Mouse (Mus musculus): ENCODE results near the gene Esr2.

The Esr2 gene

DNA sequence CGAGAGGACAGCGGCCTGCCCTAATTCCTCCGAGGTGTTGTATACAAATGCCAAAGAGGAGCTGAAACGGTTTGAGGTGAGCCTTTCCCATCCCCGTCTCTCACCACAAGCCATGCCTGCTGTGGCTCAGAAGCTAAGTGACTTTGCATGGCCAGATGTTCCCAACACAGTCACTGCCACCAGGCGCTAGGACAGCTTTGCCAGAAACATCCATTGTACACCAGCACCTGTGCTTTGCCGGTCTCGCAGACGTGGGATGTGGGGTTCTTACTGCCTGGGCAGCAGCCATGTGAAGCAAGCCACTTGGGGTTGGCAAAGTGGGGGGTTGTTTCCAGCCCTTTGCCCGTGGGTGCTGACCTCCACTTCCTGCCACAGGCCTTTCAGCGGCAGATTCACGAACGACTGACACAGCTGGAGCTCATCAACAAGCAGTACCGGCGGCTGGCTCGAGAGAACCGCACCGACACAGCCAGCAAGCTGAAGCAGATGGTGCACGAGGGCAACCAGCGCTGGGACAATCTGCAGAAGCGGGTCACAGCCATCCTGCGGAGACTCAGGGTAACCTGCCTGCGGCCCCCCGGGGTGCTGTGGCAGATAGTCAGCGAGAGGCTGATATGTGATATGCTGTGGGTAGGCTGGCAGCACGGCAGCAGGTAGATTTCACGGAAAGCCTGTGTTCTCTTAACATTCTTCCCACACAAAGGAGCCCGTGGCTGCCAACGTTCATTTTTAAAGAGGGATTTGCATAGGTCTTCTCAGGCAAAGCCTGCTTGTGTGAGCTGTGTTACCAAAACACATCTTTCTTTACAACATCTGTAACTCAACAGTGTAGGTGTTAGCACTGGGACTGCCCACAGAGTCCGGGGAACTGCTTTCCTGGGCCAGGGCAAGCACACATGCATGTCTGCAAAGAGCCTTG is 81.7 kb downstream of the Esr2 start:
- in situ Hi-C loops (cut with MboI; ENCODE audit: low pct_unique_long_range_greater_than_20kb in 1 of 2, low sequenced_read_pairs in 2 of 2, unreplicated experiment in 1 of 2) = no loop called here

DNA sequence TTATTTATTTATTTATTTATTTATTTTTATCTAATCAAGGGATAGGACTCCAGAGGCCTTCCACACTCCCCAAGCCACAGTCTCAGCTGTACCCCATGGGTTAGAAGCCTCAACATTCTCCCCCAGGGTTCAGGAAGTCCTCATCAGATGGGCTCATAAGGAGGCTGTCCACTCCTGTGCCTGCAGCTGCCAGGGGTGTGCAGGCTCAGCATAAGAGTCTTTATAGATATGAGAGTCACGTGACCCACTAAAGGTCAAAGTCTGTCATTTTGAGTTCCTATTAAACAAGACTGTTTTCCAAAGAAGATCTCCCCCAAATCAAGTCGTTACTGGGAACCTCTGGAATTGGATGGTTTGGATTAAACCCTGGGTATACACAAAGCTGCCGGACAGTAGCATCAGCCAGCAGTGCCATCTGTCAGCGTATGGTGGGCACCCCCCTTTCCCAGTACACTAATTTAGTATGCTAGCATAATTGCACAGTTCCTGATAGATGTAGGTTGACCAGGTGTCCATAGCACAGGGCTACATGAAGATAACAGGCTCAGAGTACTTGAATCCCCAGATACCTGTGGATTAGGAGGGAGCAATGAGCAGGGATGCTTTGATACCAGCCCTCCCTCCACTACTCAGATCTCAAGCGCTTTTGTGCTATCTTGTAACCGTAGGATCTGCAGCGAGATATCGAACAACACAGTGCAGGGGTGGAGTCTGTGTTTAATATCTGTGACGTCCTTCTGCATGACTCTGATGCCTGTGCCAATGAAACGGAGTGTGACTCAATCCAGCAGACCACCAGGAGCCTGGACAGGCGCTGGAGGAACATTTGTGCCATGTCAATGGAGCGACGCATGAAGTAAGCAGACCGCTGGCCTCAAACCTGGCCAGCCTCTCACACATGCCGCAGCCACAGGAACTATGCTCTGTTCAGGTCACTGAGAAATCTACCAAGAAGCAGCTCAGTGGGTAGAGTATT is 83.2 kb downstream of the Esr2 start:
- in situ Hi-C loops (cut with MboI; ENCODE audit: low pct_unique_long_range_greater_than_20kb in 1 of 2, low sequenced_read_pairs in 2 of 2, unreplicated experiment in 1 of 2) = no loop called here

DNA sequence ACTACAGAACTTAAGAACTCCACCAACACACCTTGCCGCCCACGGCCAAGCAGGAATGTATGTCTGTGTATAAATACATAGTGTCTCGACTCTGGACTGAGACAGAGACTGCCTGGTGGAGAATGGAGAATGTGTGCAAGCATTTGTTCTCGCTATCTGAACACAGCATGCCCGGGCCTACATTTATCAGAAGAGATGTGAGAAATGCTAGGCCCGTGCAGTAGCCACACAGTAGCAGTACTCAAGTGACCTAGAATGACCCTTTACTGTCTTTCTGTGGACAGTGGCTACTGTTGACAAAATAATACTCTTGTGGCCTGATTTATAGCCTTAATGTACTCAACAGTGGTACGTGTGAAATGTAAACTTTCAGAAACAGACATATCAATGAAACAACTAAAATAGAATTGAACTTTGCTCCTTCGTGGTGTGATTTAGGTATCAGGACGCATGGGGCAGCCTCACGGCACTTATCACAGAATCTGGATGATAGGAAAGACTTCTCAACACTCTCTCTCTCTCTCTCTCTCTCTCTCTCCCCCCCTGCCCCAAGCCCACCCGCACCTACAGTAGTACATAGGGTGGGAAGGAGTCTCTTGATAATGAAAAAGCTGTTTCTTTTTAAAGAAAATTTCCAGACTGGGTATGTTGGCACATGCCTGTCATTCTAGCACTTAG is 84.1 kb downstream of the Esr2 start:
- in situ Hi-C loops (cut with MboI; ENCODE audit: low pct_unique_long_range_greater_than_20kb in 1 of 2, low sequenced_read_pairs in 2 of 2, unreplicated experiment in 1 of 2) = no loop called here

DNA sequence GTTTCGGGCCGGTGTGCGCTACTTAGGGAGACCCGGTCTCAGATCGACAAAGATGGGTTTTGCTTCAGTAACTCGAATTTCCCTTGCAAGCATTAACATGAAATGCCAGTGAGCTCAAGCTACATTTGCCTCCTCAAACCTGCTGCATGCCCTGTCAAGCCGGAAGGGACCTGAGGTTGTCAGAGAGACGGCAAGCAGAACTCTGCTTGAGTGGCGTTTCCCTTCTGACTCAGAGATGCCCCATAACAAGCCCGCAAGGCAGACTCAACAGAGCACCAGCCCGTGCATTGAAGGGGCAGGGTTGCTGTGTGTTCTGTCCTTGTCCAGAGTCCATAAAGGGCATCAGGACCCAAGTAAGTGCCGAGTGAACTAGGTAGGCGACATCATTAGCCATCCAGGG is 90.0 kb downstream of the Esr2 start:
- in situ Hi-C loops (cut with MboI; ENCODE audit: low pct_unique_long_range_greater_than_20kb in 1 of 2, low sequenced_read_pairs in 2 of 2, unreplicated experiment in 1 of 2) = no loop called here

DNA sequence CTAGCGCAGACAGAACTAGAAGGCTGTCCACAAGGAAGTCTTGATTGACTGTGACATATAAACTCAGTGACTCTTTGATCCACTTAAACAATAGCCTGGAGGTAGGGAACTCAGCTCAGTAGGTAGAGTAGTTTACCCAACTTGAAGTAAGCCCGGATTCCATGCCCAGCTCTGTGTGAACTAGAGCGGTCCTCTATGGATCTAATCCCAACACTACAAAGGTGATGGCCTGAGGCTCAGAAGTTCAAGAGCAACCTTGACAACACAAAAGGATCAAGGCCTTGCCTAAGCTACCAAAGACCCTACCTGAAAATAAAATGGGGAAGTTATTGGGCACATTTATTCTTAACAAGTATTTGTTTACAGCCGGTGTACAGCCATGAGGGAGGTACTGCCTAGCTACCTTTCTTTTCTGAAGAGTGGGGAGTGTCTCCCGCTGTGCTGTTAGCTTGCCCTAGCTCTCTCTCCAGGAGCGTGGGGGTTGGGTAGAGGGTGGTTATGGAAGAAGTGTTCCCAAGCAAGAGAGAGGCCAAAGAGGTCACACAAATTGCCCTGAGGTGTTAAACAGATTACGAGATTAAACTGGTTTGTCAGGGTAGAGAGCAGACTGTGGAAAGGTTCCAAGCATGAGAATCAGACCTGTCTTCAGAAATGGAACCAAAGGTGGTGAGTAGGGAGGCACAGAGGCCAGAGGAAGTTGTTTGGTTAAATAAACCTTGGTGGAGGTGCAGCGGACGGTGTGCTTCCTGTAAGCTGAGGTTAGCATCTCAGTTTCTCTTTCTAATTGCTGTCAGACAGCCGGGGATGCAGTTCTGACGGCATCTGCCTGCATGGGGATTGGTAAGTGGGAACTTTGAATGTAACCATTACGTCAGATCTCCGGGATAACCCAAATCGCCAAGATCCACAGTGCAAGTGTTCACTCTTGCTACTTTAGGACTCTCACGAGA is 90.8 kb downstream of the Esr2 start:
- in situ Hi-C loops (cut with MboI; ENCODE audit: low pct_unique_long_range_greater_than_20kb in 1 of 2, low sequenced_read_pairs in 2 of 2, unreplicated experiment in 1 of 2) = no loop called here

DNA sequence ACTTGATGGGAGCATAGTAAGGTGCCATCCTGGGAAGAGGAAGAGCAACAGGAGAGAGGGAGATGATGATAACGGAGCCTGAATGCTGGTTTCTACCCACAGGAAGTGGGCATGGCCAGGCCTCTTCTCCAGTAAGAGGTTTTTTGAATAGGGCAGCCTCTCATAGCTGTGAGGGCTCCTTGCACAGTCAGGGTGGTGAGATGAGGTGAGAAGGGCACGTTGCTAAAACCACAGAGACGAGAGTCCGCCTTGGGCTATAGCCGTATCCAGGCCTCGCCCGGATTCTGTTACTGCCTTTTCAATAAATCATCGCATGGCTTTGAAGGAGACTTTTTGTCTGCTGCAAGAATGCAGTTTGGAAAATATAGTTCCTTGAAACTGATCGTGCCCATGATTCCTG is 92.0 kb downstream of the Esr2 start:
- in situ Hi-C loops (cut with MboI; ENCODE audit: low pct_unique_long_range_greater_than_20kb in 1 of 2, low sequenced_read_pairs in 2 of 2, unreplicated experiment in 1 of 2) = no loop called here

DNA sequence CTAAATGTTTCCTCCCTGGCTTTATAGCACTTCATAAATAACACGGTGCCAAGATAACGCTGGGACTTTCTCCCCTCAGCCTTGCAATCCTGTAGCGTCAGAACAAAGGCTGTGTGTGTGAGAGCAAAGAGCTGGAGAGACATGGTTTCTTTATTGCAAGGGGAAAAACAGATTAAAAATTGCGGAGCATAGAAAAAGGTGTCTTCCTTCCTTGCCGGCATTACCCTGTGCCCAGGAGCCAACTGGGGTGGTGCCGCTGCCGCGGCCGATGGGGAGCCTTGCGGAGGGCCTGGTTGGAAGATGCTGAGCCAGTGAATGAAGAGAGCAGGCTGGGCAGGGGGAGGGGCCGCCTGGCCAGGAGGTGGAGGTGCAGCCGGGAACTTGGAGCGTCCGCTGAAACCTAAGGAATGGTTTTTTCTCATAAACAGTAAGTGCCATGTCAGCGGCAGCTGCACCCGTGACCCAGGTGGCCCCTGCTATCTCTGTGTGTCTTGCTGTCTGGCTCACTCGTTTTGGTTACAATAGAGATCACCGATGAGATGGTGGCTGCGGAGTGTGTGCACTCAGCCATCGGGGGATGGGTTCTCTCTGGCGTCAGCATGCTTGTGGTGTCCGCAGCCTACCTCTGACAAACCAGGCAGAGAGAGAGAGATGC is 95.4 kb downstream of the Esr2 start:
- in situ Hi-C loops (cut with MboI; ENCODE audit: low pct_unique_long_range_greater_than_20kb in 1 of 2, low sequenced_read_pairs in 2 of 2, unreplicated experiment in 1 of 2) = no loop called here

DNA sequence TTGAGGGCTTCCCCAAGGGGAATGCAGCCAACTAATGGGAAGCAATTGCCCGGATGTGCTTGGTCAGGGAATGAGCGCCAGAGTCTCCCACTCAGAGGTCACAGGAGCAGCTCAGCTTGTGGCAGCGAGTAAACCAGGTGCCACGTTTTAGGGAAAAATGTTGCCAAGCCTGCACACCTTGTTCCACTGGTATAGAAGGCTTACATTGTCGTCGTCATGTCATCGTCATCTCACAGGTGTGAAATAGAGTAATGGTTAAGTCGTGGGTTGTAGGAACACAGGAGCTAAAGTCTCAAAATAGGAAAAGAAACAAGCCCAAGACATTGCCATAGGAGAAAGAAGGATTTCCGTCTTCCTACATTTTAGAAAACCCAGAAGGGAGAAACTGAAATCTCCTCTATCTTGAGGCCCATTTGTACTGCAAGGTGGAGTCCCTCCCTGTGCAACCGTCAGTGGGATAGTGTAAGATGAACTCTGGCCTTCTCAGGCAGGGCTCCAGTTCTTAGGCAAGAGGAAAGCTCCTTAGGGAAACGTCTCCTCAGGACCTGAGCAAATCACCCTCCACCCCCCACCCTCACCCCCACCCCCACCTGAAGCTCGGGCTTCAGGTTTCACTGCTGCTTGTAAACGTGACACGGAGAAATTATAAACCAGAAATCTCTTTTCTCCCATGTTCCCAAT is 96.0 kb downstream of the Esr2 start:
- in situ Hi-C loops (cut with MboI; ENCODE audit: low pct_unique_long_range_greater_than_20kb in 1 of 2, low sequenced_read_pairs in 2 of 2, unreplicated experiment in 1 of 2) = no loop called here

DNA sequence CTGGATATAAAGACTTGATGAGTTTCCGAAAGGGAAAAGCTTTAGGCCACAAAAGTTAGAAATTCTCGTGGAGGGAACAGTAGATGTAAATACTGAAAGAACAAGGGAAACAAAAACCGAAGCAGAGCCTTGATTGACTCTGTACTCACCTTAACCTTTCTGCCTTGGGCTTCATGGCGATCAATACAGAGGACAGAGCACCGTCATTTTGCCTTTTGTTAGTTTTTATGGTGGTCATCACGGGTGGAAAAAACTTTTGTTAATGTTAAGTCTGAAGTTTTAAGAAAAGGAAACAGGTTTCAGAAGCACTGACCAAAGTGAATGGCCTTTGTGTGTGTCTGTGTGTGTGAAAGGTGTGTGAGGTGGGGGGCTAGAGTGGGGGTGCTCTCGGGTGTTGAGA is 103.1 kb downstream of the Esr2 start:
- in situ Hi-C loops (cut with MboI; ENCODE audit: low pct_unique_long_range_greater_than_20kb in 1 of 2, low sequenced_read_pairs in 2 of 2, unreplicated experiment in 1 of 2) = no loop called here

DNA sequence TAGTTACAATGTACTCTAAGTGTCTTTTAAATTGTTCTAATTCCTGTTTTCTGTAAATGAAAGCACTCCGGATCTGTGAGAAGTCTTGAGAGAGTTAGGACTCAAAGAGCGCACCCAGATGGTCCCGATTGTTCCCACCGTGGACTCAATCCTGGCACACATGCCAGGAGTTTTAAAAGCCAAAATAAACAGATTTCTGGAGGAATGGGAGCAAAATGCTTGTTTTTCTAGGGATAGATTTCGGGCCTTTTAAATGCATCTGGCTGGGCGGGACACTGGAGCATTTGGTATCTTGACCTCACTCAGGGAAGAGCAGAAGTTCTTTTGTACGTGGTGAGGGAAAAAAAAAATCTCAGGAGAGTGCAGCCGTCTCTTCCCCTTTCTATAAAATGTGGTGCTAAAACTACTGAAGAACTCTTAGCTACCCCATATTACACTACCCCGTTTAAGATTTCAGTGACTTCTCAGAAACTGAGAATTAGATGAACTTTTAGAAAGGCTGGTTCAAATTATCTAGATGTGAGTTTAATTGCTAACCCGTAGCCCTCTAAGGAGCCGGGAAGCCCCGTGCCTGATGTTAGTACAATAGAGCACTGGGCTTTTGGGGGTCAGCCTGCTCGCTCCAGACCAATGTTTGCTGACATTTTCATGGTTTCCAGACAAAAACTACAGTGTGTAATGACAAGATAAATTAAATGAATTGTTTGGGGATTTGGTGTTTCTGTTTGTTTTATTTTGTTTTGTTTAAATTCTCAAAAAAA is 103.8 kb downstream of the Esr2 start:
- in situ Hi-C loops (cut with MboI; ENCODE audit: low pct_unique_long_range_greater_than_20kb in 1 of 2, low sequenced_read_pairs in 2 of 2, unreplicated experiment in 1 of 2) = no loop called here

DNA sequence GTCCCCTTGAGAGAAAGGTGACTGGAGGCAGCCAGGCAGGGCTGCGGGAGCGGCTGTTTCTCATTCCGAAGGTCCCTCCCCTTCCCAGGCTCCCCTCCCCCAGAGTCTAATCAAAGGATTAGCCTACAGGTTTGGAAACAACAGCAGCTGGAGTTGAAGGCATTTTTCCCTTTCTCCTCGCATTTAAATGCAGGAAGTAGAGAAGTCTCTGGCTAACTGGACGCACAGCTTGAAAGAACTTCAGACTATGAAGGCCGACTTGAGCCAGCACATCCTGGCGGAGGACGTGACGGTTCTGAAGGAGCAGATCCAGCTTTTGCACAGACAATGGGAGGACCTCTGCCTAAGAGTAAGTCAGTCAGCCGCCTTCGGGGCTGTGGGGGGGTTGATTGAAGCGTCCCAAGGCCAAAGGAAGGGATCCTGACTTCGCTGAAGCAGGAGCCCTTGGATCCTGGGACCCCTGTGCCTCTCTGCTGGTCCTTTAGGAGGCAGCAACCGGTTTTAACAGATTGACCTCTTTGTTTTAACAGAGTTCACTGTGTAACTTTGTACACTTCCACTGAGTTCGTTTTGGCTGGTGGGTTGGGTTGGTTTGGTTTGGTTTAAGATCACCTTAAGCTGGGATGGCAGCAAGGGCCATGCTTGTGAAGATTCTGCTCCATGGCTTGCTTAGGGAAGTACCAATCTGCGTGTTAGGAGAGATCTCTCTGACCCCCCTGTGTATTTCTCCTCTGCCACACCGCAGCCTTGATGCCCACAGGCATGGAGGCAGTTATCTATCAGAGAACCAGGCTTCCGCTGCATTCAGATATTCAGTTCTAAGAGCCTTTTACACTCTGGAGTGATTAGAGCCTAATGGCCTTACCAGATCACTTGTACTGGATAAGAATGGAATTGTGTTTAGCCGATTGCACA is 104.9 kb downstream of the Esr2 start:
- in situ Hi-C loops (cut with MboI; ENCODE audit: low pct_unique_long_range_greater_than_20kb in 1 of 2, low sequenced_read_pairs in 2 of 2, unreplicated experiment in 1 of 2) = no loop called here
